Mouse (Mus musculus) mouse embryonic stem cell (cell line): ENCODE measurements around the gene Ric1.

Experiments used
- in situ Hi-C, 2 experiments: fragments of 300-500 bp; cut with MboI; formaldehyde crosslinking; loops; 1 replicate in 1 of 2; 3 replicates in 1 of 2; pipeline ENCODE4 v1.14.3; 2019 to 2020; ENCODE audit warnings: low sequenced_read_pairs in 2 of 2, low pct_unique_long_range_greater_than_20kb in 1 of 2, mixed read lengths in 1 of 2; ENCODE audit not compliant: unreplicated experiment in 1 of 2

Gene Ric1

DNA sequence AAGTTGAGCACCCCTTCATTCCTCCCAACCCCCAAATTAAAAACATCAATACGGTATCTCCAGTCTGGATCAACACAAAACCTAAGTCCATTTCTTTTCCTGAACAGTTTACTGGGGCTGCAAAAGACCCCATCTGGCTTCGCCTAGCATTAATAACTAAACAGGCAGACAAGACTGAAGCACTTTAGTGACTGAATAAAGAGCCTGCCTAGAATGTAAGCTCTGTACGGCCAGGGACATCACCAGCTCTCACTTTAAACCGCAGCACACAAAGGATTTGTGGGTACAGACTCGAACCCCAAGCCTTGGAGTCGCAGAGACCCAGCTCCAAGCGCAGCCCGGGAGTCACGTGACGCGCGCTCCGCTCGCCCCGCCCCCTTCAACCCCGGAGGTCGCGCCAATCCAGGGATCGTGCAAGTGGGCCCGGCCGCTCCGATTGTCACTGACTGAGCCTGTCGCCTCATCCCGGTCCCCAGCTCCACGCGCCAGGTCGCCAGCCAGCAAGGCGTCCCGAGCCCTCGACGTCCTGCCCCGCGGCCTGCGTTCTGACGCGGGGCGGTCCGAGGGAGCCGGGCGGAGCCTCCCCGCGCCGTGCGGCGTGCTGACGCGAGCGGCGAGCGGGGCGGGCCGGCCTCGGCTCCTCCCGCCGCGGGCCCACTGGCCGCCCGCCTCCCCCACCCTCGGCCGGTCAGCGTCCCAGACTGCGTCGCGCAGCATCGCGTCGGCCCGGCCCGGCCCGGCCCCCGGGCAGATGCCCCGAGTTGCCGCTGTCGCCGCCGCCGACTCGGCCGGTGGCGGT lies at the start of gene Ric1:
Gene Ric1, plus strand, starts transcription at position 646 of the 799 bp plus-strand sequence.
- in situ Hi-C loops, result loop anchor here in 1 of 2 experiments (25.0 kb wide), 1 partner anchor 460 kb away; no protein-coding TSS in a partner anchor

DNA sequence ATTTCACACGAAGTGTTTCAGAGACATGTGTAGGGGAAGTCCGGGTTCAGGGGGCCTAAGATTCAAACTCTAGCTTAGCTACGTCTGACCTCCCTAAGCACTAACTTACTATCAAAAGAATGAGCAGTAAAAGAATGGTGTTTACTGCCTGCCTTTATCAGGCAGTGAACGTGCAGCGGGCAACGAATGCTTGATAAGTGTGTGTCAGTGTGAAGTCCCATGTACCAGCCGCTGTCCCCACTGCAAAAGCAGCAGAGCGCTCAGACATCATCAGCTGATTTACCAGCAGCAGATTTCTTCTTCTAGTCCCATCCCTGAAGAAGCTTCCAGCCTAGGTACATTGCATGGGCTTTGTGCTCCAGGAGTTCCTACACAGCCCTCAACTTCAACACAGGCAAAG lies 49.7 kb upstream of the Ric1 start:
- in situ Hi-C loops, result no loop called here

DNA sequence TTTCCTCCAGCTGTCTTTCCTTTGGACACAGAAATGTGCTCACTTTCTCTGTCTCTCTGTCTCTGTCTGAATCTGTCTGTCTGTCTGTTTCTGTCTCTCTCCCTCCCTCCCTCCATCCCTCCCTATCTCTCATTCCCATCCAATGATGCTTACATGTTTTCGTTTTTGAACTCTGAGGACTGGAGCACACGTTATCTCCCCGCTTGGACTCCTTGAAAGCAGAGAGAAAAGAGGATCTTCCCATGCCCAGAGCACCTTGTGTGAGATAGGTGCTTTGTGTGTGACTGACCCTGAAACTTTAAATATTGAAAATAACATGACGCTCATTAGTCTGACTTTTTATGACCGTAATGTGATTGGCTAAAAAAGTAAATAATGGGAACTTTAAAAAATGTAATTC lies 49.1 kb upstream of the Ric1 start:
- in situ Hi-C loops, result no loop called here

DNA sequence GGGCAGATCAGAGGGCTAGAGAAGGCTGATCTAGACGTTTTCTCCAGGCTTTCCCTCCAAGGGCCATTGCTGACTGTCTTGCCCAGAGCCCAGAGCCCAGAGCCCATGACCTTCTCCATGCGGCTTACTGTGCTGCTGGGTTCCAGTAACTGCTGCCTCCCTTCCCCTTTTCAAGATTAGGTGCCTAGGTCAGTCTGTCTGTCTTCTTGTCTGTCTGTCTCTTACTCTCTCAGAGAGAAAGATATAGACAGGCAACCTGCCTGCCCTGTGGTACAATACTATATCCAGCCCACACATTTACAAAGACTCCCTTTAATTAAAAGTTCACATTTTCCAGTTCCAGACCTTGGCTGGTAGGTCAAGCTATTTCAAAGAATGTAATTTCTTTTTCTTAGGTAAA lies 47.3 kb upstream of the Ric1 start:
- in situ Hi-C loops, result no loop called here

DNA sequence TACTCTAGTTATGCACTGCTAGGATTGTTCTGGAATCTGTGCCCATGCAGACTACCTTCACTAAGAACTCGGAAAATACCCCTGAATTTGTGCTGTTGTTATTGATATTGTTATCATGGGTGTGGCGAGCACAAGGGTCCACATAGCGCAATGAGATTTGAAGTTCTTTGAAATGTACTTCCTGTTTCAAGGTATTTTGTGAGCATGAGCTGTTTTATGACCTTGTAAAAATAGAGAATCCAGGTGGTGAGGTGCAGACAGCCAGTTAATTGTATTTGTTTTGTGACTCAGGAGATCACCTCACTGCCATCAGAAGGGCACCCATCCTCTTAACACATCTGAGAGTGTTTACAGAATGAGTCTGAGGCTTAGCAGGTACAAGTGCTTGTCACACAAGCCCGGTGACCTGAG lies 46.9 kb upstream of the Ric1 start:
- in situ Hi-C loops, result no loop called here

DNA sequence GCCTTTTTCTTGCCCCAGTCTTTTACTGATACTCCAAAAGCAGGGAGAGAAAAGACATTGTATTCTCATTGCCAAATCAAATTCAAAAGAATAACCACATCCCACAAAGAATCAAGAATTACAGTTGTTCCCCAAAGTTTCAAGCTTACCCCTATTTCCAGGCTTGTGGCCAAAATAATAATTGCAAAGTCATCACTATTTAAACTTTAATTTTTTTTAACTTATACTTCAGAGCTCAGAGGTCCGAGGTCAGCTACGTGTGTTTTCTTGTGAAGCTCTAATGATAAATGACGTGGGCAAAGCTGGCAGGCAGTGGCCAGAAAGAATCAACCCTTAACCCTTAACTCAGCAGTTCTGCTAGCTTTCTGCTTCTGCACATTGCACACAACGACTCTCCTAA lies 43.5 kb upstream of the Ric1 start:
- in situ Hi-C loops, result no loop called here

DNA sequence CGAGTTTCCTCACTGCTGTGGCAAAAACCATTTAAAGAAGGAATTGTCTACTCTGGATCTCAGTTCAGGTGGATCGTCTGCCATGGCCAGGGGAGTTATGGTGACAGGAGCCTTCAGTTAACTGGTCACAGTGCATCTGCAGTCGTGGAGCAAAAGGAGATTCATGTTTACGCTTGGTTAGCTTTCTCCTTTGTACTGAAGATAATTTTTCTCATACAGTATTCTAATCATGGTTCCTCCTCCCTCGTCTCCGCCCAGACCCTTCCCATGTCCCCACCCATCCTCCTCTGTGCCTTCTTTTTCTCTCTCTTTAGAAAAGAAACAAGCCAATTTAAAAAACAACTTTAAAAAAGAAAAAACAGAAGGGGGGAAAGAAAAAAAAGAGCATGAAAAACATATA lies 40.5 kb upstream of the Ric1 start:
- in situ Hi-C loops, result no loop called here

DNA sequence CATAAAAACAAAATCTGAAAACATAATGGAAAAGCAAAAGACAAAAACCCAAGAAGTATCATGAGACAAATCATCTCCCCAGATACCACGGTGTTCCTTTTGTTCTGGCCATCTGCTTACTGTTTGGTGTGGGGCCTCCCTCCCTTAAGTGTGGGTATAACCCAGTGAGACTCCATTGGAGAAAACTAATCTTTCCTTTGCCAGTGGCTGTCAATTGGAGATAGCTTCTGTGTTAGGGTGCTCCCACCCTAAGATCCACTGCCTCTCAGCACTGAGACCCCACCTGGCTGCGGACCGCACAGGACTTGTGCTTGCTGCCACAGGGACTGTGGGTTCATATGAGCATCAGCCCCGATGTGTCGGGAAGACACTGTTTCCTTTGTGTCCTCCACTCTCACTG lies 39.9 kb upstream of the Ric1 start:
- in situ Hi-C loops, result no loop called here

DNA sequence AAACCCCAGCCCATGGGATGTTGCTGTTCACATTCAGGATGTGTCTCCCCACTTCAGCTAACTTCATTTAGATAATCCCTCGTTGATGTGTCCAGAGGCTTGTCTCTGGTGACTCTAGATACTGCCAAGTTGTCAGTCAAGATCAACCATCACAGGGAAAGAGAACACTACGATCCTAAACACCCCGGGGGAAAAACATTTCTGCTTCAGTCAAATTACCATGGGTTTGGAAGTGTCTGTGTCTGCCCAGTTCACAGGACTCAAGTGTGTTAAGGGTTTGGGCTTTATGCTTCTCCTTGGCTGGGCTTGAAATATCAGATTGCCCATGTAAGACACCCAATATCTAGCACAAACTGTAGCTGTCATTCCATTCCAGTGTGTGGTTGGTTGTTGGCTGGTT lies 39.4 kb upstream of the Ric1 start:
- in situ Hi-C loops, result no loop called here

DNA sequence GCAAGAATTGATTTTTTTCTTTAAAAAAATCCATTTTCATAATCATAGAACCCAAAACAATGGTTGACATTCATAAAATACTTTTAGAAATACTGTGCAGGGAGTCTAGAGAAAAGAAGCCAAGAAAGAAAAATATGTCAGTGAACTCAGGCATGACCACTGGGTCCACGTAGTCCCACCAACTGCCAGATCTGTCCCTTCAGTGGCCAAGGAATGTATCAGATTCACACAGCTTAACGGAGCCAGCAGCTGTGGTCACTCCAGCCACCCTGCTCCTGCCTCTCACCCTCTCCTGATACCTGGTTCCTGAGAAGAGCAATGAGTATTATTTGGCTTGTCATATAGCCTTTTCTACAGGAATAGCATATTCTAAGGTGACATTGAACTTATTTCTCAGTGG lies 38.7 kb upstream of the Ric1 start:
- in situ Hi-C loops, result no loop called here

DNA sequence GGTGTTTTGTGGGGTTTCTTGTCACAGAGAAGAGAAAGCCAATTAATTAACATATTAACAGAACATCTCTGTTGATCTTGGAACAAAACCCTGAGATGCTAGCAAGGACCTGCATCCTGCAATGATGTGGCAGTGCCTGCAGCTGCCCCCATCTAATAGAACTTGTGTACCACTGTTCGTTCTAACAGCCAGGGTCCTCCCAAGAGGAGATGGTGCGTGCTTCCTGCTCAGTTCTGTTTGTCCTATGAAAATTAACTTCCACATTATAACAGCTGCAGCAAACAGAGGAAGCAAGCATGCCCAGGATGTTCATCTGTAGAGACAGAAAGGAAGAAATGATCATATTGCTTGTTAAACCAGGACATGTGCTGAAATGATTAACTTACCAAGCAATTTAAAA lies 37.5 kb upstream of the Ric1 start:
- in situ Hi-C loops, result no loop called here

DNA sequence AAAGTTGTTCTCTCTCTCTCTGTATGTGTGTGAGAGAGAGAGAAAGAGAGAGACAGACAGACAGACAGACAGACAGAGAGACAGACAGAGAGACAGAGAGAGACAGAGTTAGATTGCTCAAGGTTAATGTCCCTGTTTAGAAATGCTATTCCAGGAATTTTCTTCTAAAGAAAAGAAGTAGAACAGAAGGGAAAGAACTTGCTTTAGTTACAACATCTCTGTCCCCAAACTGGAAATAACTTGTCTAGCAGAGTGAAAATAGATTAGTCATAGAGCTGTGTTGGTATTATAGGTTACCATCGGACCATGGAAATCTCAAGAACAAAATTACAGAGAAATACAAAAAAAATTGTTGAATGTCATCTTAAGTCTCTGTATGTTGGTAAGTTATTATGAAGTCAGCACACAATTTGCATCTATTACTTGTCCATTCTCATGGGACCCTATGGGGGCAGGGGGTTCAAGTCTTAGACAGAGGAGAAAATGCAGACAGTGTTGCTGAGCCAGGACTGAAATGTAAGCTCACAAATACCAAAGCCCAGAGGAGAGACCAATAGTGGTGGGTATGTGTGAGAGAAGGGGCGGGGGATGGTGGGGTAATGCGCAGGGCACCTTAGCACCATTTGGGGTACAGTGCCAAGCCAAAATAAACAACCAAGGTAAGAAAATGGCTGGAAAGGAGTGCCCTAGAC lies 36.7 kb upstream of the Ric1 start:
- in situ Hi-C loops, result no loop called here

DNA sequence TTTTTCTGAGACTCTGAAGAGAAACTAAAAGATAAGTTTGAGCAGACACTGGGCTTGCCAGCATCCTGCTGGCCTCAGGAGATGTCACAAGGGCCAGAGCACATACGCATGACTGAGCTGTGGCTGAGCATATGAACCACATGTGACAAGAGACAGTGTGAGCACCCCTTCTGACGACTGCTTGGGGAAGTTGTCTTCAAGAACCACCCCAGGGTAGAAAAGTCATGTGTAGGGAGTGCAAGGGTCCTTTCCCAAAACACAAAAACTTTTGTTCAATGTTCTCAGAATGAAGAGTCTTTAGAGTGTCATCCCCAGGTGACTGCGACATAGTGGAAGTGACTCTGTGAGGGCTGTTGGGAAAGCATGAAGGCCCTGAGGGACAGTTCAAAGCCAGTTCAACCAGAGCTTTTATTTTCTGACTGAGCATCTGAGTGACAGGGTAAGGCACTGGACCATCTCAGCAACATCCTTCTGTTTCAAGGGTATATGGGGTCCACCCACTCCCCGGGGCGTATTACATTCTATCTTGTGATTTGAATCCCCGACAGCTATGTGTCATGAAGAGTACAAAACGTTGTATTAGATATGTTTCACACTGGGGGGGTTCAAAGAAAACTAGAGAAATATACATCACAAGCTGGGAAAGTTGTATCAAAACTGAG lies 35.4 kb upstream of the Ric1 start:
- in situ Hi-C loops, result no loop called here

DNA sequence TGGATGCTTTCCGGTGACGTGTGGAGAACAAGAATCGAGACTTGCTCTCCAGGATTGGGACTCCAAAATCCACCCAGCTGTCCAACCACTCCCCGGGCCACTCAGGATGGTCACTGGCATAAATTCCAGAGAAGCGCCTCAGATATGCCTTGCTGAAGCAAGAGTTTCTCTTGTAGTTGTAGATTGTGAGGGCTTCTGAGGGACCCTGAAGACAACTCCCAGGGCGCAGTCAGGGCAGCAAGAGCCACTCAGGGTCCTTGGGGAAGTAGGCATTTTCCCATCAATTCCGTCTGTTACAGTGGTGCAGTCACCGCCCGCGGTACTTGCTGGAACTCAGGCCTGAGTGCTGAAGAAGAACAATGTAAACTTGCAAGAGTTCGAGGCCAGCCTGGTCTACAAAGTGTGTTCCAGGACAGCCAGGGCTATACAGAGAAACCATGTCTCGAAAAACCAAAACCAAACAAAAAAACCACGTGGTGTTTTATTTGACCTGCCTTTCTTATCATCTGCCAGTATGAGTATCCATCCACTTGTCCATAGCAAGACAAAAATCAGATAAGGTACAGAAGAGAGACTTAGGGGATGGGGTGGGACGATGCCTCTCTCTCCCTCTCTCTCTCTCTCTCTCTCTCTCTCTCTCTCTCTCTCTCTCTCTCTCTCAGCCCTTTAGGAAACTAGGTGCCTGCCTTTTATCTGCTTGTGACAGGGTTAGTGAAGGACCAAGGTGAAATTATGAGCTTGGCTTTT lies 34.6 kb upstream of the Ric1 start:
- in situ Hi-C loops, result no loop called here

DNA sequence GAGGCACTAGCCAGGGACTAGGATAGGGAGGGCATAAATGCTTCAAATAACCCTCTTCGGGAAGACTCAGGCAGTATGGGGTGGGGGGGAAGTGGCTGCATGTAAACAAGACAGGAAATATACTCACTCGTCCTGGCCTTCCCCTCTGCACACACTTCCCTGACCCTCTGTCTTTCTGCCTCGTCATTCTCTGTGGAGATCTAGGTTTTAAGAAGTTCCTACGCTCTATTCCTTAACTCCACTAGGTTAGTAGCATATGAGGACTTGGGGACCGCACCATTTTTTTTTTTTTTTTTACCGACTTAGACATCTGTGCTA lies 34.0 kb upstream of the Ric1 start:
- in situ Hi-C loops, result no loop called here

DNA sequence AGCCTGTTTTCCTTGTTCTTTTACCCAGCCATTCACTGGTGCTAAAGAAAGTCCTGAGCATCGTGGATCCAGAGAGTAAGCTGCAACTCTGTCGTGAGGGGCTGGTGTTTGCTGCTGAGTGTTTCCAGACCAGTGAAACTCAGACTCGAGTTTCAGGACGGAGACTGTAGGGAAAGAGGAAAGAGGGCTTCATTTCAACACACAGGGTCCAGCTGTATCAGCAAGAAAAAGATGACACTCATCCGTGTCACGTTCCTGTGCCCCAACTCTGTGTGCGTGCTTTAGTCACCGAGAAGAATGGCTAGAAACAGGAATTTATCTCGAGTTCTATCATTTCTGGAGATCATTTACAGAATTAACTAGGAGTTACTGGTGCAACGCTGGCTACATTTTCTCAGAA lies 33.7 kb upstream of the Ric1 start:
- in situ Hi-C loops, result no loop called here

DNA sequence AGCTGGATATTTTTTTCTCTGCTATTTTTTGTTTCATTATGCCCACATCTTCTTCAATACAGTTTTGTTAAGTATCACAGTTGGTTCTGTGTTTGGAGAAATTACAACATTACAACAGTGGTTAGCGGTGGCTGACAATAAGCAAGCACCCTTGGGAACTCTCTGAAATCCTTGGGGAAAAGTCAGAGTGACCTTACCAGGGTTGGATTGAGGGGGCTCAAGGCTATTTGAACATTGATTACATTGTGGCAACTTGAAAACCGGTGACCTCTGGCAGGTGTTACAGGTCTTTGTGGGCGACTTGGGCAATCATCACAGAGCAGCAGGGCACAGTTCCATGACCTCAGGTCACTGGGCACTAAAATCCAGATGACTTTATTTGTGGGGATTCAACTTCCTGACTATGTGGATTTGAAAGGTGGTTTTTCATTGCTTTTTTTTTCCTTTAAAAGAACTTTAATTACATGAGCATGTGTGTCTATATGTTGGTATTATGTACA lies 32.2 kb upstream of the Ric1 start:
- in situ Hi-C loops, result no loop called here

DNA sequence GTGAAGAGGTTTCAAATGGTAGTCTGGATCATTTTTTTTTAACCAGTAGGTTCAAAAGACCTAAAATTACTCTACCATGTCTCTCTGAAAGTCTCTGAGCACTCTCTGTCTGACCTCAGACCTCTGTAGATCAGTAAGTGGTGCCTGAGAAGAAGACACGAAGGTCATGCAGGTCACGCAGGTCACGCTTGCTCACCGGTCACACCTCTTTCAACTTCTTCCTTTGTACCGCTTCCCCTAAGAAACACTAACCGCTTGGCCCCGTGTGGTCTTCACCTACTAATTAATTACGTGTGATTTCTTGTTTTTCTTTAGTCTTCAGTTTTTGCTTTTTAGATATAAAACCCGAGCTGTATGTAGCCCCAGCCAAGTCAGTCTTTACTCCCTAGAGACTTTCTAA lies 30.6 kb upstream of the Ric1 start:
- in situ Hi-C loops, result no loop called here

DNA sequence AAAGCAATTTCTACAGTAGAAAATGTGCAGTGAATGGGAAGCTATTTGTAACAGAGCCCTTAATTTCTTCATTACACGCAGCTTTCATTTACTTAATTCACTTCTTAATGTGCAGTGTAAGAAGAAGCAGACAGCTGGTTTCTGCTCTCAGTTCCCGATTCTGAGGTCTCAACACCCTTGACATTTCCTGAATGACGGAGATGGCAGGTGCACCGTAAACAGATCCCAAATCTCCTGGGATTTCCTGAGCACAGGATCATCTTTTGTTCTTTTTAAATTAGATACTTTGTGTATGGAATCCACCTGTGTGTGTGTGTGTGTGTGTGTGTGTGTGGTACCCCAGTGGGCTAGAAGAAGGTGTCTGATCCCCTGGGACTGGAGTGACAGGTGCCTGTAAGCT lies 27.6 kb upstream of the Ric1 start:
- in situ Hi-C loops, result no loop called here
